Mouse (Mus musculus) intestine, postnatal 0 days (tissue): Measurements from ENCODE around the gene Smpdl3a. TPM values are rescaled to one million over a fixed set of nuclear protein-coding genes. Genes with fewer than 3 reads are reported as not detected.

ENCODE experiments used
- ATAC-seq: fragments of 200-750 bp; cut with Nextera tagmentation; 2 replicates; pipeline ENCODE4 v1.8.0; 2017; ENCODE audit warnings: mild to moderate bottlenecking, moderate TSS enrichment, moderate library complexity
- H3K27ac ChIP-seq: fragments of 300-500 bp; sonication (generic); 2 replicates; pipeline ENCODE4 v1.5.1; 2014; ENCODE audit warnings: mild to moderate bottlenecking, low read depth, low read length, moderate library complexity
- H3K27me3 ChIP-seq: fragments of 300-500 bp; sonication (generic); replicated peaks from 2 replicates; pipeline ENCODE4 v1.6.1; 2014; ENCODE audit warnings: low read length, mixed read lengths; ENCODE audit not compliant: control insufficient read depth, insufficient read depth
- H3K36me3 ChIP-seq: fragments of 300-500 bp; sonication (generic); 2 replicates; pipeline ENCODE4 v1.6.1; 2014; ENCODE audit warnings: mild to moderate bottlenecking, moderate library complexity; ENCODE audit not compliant: control insufficient read depth, insufficient read depth
- H3K4me1 ChIP-seq: fragments of 300-500 bp; sonication (generic); replicated peaks from 2 replicates; pipeline ENCODE4 v1.6.1; 2014; ENCODE audit warnings: antibody characterized with exemption, low read length, mixed read lengths; ENCODE audit not compliant: control insufficient read depth, insufficient read depth
- H3K4me2 ChIP-seq: fragments of 300-500 bp; sonication (generic); replicated peaks from 2 replicates; pipeline ENCODE4 v1.6.1; 2014; ENCODE audit warnings: low read depth, mild to moderate bottlenecking, moderate library complexity
- H3K4me3 ChIP-seq: fragments of 300-500 bp; sonication (generic); 2 replicates; pipeline ENCODE4 v1.5.1; 2014; ENCODE audit warnings: low read depth, low read length
- H3K9ac ChIP-seq: fragments of 300-500 bp; sonication (generic); 2 replicates; pipeline ENCODE4 v1.6.1; 2014; ENCODE audit warnings: mild to moderate bottlenecking, low read depth, low read length
- H3K9me3 ChIP-seq: fragments of 300-500 bp; sonication (generic); 2 replicates; pipeline ENCODE4 v1.6.1; 2016; ENCODE audit warnings: mixed run types; ENCODE audit not compliant: control insufficient read depth
- CTCF ChIP-seq: sonication (generic); IDR thresholded peaks from 2 replicates; pipeline ENCODE4 v1.5.1; 2016; ENCODE audit warnings: low read depth, mild to moderate bottlenecking, control low read depth, antibody characterized with exemption, moderate library complexity
- WGBS: fragments of 180-500 bp; shearing (Covaris S2); extraction: QIAGEN DNeasy Blood & Tissue Kit; methylation state at CpG from one replicate; pipeline ENCODE4 v1.1.7; 2014; 5-methylcytosine and 5-hydroxymethylcytosine counted together
- polyA plus RNA-seq: library from polyadenylated mRNA; unstranded; fragments of >200 nt; fragmentation: Nextera tagmentation; extraction: Ambion mirVana; gene quantifications from 2 replicates; pipeline ENCODE4 v1.2.1, GENCODE M21; 2015

Gene Smpdl3a
- polyA plus RNA-seq, 1 experiment from 2014 or later: 209 TPM

DNA sequence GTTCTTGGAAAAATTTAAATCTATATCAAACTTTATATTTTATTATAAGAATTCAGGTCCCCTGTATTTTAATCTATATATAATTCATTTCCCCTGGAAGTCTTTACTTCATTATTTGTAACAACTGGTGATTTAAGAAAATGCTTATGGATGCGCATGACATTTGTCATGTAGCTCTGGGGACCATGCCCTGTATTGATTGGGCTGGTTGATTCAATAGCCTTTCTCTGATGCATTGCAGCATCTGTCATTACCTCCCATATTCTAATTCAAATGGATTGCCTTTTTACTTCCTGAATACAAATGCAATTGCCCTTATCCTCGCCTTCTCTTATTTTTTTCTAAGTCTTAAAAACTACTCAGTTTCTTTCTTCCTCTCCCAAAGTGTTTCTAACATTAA is 20.2 kb downstream of the Smpdl3a start:
- ATAC-seq: no peak
- Histone ChIP-seq H3K36me3 (peaks cover 5% of the 10 kb centered on the region), H3K4me2 (no peak overlapping the region), H3K27me3 (no peaks in the 10 kb centered on the region), H3K4me3 (no peak overlapping the region), H3K4me1 (no peaks in the 10 kb centered on the region), H3K27ac (no peak overlapping the region), H3K9me3 (no peaks in the 10 kb centered on the region), H3K9ac (no peak overlapping the region)
- TF ChIP-seq CTCF: no peak
- WGBS: 86% methylated on average over 2 of the region's 2 CpGs

GRCm38 (mm10) chr10:57815869-57816268 is 21.7 kb downstream of the Smpdl3a start:
- 78% methylated on average over 6 of the region's 6 CpGs for WGBS
- no peak overlapping the region for H3K4me3 ChIP-seq
- H3K9ac ChIP-seq: no peak overlapping the region
- no peak for ATAC-seq
- H3K4me1 ChIP-seq: no peaks in the 10 kb centered on the region
- no peak overlapping the region for H3K27ac ChIP-seq
- H3K9me3 ChIP-seq: no peaks in the 10 kb centered on the region
- no peak for TF ChIP-seq CTCF
- no peaks in the 10 kb centered on the region for H3K36me3 ChIP-seq
- H3K27me3 ChIP-seq: no peaks in the 10 kb centered on the region
- H3K4me2 ChIP-seq: no peak overlapping the region

- no peak for ATAC-seq
- Histone ChIP-seq H3K4me1 (no peaks in the 10 kb centered on the region), H3K9me3 (no peaks in the 10 kb centered on the region), H3K27ac (no peak overlapping the region), H3K9ac (no peak overlapping the region), H3K4me3 (no peak overlapping the region), H3K27me3 (no peaks in the 10 kb centered on the region), H3K4me2 (no peak overlapping the region), H3K36me3 (no peaks in the 10 kb centered on the region)
- TF ChIP-seq CTCF: no peak
- WGBS: 90% methylated on average over 2 of the region's 2 CpGs
Observed at GRCm38 (mm10) chr10:57819209-57819608, 25.1 kb downstream of the Smpdl3a start.

DNA sequence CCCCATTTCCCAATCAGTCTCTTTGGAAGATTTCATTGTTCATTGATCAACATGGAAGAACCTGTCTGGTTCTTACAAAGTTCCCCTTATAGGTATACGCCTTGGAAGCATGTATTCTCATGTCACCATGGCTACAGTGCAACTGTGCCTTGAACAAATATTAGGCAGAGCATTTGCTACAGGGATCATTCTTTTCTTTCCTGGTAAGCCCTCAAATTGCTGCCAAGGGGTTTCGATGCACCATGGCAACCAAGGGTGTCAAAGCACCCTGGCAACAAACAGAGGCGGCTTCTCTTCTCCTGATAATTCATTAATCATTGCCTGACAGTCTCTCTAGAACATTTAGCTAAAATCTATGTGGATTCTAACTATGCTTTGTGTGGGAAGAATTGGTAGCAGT is 28.3 kb downstream of the Smpdl3a start:
- H3K36me3 ChIP-seq: no peaks in the 10 kb centered on the region
- no peak for TF ChIP-seq CTCF
- H3K4me1 ChIP-seq: no peaks in the 10 kb centered on the region
- H3K4me3 ChIP-seq: no peak overlapping the region
- ATAC-seq: no peak
- no peak overlapping the region for H3K27ac ChIP-seq
- no peak overlapping the region for H3K4me2 ChIP-seq
- no peaks in the 10 kb centered on the region for H3K9me3 ChIP-seq
- no peaks in the 10 kb centered on the region for H3K27me3 ChIP-seq
- H3K9ac ChIP-seq: no peak overlapping the region
- WGBS: 22% methylated on average over 3 of the region's 3 CpGs

- no peak for TF ChIP-seq CTCF
- no peak overlapping the region for H3K27ac ChIP-seq
- H3K4me3 ChIP-seq: no peak overlapping the region
- no peak for ATAC-seq
- no peaks in the 10 kb centered on the region for H3K36me3 ChIP-seq
- 79% methylated on average over 5 of the region's 5 CpGs for WGBS
- no peaks in the 10 kb centered on the region for H3K4me1 ChIP-seq
- no peak overlapping the region for H3K9ac ChIP-seq
- no peaks in the 10 kb centered on the region for H3K27me3 ChIP-seq
- no peaks in the 10 kb centered on the region for H3K9me3 ChIP-seq
- no peak overlapping the region for H3K4me2 ChIP-seq
Observed at GRCm38 (mm10) chr10:57828649-57829048, 34.5 kb downstream of the Smpdl3a start.

- H3K4me2 ChIP-seq: no peak overlapping the region
- no peak overlapping the region for H3K4me3 ChIP-seq
- ATAC-seq: no peak
- H3K9ac ChIP-seq: no peak overlapping the region
- no peak for TF ChIP-seq CTCF
- no peaks in the 10 kb centered on the region for H3K36me3 ChIP-seq
- no peak overlapping the region for H3K27ac ChIP-seq
- no peaks in the 10 kb centered on the region for H3K27me3 ChIP-seq
- WGBS: 85% methylated on average over 3 of the region's 3 CpGs
- no peaks in the 10 kb centered on the region for H3K4me1 ChIP-seq
- H3K9me3 ChIP-seq: no peaks in the 10 kb centered on the region
Observed at GRCm38 (mm10) chr10:57829621-57830020, 35.5 kb downstream of the Smpdl3a start.

DNA sequence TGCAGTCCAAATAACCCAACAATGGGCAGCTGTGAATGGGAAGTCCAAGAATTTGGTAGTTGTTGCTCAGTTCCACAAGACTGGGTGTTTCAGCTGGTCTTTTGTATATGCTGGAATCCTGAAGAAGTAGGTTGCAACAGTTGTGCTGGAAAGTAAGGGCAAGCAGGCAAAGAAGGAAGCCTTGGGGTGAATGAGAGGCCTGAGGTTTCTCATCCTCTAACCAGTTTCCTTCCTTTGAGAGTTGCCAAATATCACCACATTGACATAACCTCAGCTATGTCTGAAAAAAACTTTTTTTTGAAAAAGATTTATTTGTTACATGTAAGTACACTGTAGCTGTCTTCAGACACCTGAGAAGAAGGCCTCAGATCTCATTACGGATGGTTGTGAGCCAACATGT is 41.0 kb downstream of the Smpdl3a start:
- no peak for ATAC-seq
- 88% methylated on average over 1 of the region's 1 CpGs for WGBS
- no peak overlapping the region for H3K4me3 ChIP-seq

More for the DNA sequence above, 41.0 kb downstream of the Smpdl3a start:
- Histone ChIP-seq H3K27me3 (no peaks in the 10 kb centered on the region), H3K27ac (no peak overlapping the region), H3K9ac (no peak overlapping the region), H3K4me2 (no peak overlapping the region), H3K4me1 (no peaks in the 10 kb centered on the region), H3K36me3 (no peaks in the 10 kb centered on the region), H3K9me3 (no peaks in the 10 kb centered on the region)
- TF ChIP-seq CTCF: no peak
